Mouse (Mus musculus) cerebellum, postnatal 4 days (tissue): ENCODE measurements around the gene Adh5.
"Not testable (repeated sequence)": the region's sequence is repeated elsewhere in the genome, so short reads cannot be mapped to it uniquely, and the experiment has no call there.

Source experiments
- DNase-seq, 2 experiments: peaks; one replicate each; pipeline ENCODE4 v3.0.0; 2022; ENCODE audit warnings: low spot score in 2 of 2, mixed read lengths in 1 of 2

The Adh5 gene

GRCm38 (mm10) chr3:138460260-138460659 is 17.4 kb downstream of the Adh5 start:
- no peak for DNase-seq

GRCm38 (mm10) chr3:138461832-138462231 is 18.9 kb downstream of the Adh5 start:
- no peak for DNase-seq

- peak in 1 of 2 experiments; percentile 23 for DNase-seq
Measured at GRCm38 (mm10) chr3:138463137-138463536, 20.2 kb downstream of the Adh5 start.

GRCm38 (mm10) chr3:138463807-138464206 is 20.9 kb downstream of the Adh5 start:
- DNase-seq, result no peak

- DNase-seq, result no peak
Measured at GRCm38 (mm10) chr3:138464573-138465147, 21.8 kb downstream of the Adh5 start.

- DNase-seq, result not testable (repeated sequence)
Measured at GRCm38 (mm10) chr3:138466656-138467055, 23.8 kb downstream of the Adh5 start.

GRCm38 (mm10) chr3:138471066-138471465 is 28.2 kb downstream of the Adh5 start:
- DNase-seq, result no peak

GRCm38 (mm10) chr3:138479489-138479888 is 36.6 kb downstream of the Adh5 start:
- DNase-seq, result no peak

GRCm38 (mm10) chr3:138481526-138482284 is 38.8 kb downstream of the Adh5 start:
- DNase-seq, result no peak

GRCm38 (mm10) chr3:138483240-138483639 is 40.3 kb downstream of the Adh5 start:
- DNase-seq, result no peak

- no peak for DNase-seq
Measured at GRCm38 (mm10) chr3:138488584-138489326, 45.9 kb downstream of the Adh5 start.

GRCm38 (mm10) chr3:138489327-138490033 is 46.6 kb downstream of the Adh5 start, which contains the start of gene Metap1:
Gene Metap1 (minus strand): TSS chr3:138489515.
- peak; percentile 96 for DNase-seq

- DNase-seq, result no peak
Measured at GRCm38 (mm10) chr3:138490034-138490337, 47.1 kb downstream of the Adh5 start.

- no peak for DNase-seq
Measured at GRCm38 (mm10) chr3:138493668-138494067, 50.8 kb downstream of the Adh5 start.

- DNase-seq, result no peak
Measured at GRCm38 (mm10) chr3:138494565-138494964, 51.7 kb downstream of the Adh5 start.

GRCm38 (mm10) chr3:138495166-138496145 is 52.6 kb downstream of the Adh5 start:
- no peak for DNase-seq

- no peak for DNase-seq
Measured at GRCm38 (mm10) chr3:138498731-138499130, 55.8 kb downstream of the Adh5 start.

GRCm38 (mm10) chr3:138499854-138500740 is 57.2 kb downstream of the Adh5 start:
- no peak for DNase-seq

GRCm38 (mm10) chr3:138503754-138504153 is 60.9 kb downstream of the Adh5 start:
- DNase-seq, result no peak
